Mouse (Mus musculus): ENCODE measurements around the gene Pla2g3.

Pla2g3 gene

DNA sequence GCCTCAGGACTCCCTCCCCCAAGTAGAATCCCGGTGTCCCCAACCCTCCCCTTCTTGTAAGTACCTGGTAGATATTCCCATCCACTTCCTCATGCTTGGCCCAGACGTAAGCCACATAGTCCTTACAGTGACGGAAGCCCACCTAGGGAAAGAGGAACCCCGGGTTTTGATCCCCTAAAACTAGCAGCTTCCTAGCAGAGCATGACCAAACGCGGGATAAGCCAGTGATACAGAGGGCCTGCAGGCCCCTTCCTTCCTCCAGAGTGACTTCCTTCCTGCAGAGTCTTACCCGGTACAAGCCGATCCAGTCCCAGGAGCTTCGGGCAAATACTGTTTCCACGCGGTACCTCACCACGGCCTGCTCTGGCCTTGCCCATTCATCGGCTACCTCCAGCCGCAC, 7.4 kb downstream of the Pla2g3 start:
- DNase-seq, result no peak

DNA sequence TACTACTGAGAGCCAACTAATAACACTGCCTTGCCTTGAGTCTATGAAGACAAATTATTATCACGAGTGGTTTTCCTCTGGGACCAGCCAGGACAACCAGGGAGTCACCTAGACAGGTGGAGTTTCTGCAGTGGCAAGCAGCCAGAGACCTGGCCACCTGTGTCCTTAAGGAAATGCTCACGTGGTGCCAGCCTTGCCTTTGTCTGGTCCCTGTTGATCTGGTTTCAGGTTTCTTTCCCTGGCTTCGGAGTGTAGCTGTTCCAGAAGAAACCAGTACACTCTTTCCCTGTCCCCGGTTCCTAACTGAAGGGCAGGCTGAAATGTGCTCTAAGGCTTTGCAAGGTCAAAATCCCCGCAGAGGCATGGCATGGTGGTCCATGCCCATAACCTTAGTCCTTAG, 8.7 kb downstream of the Pla2g3 start:
- peak; percentile 42 for DNase-seq

DNA sequence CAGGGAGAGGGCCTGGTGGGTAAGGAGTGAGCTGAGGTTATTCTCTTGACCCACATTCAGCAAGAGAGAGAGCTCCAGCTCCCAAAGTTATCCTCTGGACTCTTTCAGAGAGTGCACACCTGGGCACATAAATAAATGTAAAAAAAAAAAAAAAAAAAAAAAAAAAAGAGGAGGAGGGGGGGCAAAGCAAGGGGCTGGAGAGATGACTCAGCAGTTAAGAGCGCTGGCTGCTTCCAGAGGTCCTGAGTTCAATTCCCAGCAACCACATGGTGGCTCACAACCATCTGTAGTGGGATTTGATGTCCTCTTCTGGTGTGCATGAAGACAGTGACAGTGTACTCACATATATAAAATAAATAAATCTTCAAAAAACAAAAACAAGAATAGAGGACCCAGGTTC, 9.2 kb downstream of the Pla2g3 start:
- no peak for DNase-seq

DNA sequence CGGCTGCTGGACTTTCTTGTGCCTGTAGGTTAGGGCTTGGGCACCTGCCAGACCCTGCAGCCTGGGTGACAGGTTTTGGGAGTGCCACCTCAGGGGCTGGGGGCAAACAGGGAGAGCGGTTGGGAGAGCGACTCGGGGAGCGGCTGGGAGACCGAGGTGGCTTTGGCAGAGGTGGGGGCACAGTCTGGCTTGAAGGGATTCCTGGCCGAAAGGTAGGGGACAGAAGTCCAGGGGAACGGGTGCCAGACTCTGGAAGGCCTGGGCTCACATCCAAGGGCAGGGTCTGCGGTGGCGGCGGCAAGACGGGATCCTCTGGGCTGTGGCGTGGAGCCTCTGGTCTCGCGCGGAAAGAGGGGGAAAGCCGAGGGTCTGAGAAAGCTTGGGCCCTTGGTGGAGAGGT, 14.0 kb downstream of the Pla2g3 start:
- DNase-seq, result peak; percentile 70

DNA sequence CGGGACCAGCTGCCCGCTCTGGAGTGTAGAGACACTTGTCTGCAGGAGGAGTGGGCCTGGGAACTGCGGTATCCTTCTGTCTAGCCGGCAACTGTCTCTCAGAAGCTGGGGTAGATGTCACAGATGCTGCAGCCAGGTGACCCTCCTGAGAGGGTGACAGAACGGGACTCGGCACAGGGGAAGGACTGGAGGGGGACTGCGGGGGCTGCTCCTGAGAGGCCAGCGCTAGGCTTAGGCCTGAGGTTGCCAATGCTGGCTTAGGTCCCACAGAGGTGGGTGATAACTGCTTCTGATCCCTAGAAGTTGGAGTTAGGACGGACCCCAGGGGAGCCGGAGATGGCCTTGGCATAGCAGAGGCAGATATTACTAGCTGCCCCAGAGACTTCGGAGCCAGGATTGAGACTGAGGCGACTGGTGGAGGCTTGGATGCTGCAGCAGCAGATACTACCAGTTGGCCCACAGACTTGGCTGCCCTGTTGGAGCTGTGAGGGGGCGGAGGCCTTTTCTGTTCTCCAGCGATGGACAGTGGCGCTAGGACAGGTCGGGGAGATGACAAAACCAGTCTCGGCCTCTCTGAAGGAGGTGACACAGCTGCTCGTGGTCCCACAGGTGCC, 14.5 kb downstream of the Pla2g3 start:
- peak; percentile 74 for DNase-seq

DNA sequence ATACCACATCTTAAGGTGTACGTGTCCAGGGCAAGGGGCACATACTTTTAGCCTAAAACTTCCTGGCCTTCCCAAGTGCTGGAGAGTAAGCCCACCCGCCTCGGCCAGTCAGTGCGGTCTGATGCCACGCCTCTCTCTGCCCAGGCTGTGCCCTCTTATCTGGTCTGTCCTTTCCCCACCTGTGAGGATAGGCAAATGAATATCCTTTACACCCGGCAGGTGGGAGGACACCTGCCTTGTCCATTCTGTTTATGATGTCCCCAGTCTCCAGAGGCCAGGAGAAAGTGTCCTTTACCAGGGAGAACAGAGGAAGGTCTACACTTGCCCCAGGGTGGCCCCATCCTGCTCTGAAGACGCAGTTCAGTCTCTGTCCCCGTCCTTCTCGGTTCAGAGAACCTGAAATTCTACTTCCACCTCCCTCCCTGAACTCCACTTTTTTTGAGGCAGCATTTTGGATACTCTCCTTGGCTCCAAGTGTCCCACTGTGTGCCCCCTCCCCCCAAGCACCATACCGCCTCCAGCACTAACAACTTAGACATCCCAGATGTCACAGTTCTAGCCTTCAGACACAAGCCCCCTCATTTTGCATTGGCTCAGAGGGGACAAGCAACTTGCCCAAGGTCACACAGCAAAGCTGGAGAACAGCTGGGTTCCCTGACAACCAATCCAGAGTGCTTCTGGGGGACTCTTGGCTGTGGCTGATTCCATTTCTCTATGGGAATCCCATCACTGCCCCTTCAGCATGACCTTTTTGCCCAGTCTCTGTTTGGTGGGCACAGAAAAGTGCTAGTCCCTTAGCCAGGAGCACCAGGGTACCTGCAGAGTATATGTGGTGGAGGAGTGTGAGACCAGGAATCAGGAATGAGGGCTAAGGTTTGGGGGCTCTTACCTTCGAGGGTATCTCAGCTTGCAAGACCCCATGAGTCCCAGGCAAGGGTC, 15.9 kb downstream of the Pla2g3 start:
- DNase-seq, result peak; percentile 58

DNA sequence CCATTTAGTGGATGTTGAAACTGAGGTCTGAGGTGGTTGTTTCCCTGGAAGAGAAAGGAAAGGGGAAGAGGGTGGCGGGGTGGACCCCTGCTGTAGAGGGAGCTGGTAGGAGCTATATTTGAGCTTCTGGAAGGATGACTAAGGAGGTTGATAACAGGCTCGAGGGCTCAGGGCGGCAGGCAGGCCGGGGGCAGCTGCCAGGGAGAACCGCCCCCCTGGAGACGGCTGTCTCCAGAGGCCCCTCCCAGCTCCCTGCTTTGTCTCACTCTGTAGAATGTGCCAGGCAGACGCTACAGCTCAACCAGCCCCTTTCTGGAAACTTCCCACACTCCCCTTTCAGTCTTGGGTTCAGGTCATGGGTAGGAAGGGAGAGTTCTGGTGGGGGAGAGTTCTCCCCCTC, 20.1 kb downstream of the Pla2g3 start:
- DNase-seq, result no peak

DNA sequence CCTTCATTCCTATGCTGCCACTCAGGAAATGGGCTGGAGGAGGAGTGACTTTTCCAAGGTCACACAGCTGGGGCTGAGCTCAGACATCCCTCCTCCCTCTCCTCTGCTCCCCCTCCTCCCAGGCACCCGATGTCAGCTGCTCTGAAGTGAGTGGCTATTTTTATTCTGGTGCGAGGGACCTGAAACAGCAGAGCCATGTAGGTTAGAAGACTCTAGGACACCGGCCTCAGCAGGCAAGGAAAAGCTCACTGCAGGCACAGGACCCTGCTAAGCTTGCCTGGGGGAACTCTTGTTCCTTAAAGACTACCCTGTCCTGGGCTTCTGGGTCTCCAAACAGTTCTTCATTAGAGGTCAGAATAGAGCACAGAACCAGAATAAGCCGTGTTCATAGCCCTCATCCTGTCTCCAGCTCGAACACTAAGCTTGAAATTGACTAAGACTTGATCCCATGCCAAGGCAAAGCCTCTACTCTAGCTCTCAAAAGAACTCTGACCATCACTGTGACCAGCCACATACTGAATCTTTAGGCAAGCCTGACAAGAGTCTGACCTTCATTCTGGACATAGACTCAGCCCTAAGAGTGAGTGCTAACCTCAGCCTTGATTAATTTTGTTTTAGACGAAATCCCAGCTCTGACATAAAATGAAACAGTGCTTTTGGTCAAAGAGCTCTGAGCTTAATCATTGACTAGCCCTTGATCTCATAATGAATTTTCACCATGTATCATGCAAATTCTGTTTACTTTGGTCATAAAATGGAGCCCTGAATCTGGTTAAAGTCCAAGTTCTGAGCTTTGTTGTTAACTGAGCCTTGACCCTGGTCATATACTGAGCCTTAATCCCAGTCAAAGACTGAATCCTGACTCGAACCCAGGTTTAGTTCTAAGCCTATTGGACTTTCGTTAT, 21.3 kb downstream of the Pla2g3 start:
- no peak for DNase-seq

DNA sequence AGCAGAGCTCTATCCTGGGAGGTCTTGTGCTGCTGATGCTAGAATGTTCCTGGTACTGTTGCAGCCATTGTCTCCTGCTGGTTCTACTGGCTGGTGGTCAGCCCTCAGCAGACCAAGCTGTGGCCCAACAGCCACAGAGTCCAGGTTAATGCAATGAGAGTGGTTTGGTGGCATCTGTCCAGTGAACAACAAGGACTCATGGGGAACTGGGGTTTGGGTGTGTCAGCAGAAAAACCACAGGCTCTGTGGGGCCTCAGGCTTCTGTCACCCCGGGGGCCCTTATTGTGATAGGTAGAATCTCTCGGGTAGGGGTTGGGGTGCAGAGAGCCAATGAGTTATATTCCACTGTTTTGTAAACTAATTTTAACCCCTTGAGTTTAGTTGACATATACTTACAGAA, 22.2 kb downstream of the Pla2g3 start:
- no peak for DNase-seq

DNA sequence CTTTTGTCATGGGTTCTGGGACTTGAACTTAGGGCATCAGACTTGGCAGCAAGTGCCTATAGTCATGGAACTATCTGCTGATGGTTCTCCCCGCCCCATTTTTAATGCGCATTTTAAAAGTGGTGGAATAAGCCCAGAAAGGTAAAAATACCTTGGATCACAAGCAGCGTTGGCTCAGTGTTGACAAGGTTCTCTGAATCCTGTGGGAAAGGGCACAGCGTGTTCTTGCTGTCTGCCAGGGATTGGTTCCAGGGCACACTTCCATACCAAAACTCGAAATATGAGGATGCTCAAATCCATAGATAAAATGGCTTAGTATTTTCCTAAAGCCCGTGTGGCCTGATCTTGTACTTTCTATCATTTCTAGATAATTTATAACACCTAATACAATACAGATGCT, 25.2 kb downstream of the Pla2g3 start:
- DNase-seq, result peak; percentile 74

DNA sequence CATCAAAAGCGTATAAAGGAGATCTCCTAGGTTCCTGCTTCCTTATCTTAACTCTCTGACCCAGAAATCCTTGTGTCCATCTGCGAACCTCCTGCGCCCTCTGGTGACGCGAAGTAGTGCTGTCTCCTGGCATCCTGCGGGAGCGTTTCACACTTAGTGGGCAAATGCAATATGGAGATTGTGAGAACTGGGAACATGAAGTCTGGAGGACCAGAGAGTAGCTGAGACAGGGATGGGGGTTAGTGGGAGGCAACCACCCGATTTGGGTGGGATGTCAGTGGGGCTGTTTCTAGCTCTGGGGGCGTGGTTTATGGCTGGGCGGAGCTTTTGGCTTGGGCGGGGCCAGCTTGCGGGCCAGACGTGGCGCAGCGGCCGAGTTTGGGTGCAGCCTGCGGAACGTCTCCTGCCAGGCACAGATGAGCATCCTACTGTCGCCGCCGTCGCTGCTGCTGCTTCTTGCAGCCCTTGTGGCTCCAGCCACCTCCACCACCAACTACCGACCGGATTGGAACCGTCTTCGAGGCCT, 26.5 kb downstream of the Pla2g3 start, which contains the start of gene Selenom:
TSS of gene Selenom (plus strand) at position 156 of the 526 bp plus-strand sequence.
- peak; percentile 95 for DNase-seq

DNA sequence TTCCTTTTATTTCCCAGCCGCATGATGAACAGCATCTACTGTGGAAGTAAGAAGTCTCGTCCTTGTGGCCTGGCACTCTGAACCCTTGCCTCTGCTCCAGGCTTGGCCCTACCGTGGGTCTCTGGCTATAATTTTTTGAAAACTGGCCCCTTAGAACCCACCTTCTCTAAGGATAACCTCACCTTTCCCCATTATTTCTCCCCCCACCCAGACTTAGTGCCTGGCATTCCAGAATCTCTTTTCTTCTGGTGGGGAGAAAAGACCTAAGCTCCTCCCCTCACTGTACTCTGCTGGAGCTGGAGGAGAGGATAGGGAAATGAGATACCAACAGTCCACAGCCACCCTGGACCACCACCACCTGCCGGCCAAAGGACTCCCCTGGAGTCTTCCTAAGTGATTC, 27.1 kb downstream of the Pla2g3 start:
- DNase-seq, result peak; percentile 61

DNA sequence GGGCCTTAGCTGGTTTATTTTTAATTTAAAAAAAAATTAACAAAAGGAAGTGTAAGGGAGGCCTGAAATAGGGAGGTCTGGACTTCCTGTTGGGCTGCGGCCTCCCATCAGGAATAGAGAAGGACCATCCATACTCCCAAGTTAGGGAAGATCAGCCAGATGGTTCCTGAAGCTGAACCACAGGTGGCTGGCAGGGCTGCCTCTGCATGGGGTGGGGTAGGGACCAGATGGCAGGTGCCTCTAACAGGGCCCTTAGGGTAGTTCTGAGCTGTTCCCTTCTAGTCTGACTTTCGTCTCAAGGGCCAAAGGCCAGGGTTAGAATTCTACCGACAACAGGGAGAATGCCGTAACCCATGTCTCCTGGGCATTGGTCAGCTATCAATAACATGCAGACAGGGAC, 27.6 kb downstream of the Pla2g3 start:
- peak; percentile 94 for DNase-seq

DNA sequence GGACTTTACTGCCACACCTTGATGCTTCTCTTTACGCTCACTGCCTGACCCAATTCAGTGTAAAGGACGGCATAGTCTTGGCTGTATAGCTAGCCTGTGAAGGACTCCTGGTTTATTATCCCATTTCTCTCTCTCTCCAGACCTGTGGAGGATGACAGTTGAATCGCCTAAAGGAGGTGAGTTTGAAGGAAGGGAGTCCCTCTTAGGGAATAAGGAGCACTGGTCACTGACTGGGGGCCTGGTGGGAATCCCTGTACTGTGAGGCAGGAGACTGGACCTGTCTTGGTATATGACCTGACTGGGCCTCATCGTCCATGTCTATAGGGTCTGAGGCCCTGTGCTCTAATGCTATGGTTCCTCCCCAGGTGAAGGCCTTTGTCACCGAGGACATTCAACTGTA, 28.0 kb downstream of the Pla2g3 start:
- peak; percentile 55 for DNase-seq

DNA sequence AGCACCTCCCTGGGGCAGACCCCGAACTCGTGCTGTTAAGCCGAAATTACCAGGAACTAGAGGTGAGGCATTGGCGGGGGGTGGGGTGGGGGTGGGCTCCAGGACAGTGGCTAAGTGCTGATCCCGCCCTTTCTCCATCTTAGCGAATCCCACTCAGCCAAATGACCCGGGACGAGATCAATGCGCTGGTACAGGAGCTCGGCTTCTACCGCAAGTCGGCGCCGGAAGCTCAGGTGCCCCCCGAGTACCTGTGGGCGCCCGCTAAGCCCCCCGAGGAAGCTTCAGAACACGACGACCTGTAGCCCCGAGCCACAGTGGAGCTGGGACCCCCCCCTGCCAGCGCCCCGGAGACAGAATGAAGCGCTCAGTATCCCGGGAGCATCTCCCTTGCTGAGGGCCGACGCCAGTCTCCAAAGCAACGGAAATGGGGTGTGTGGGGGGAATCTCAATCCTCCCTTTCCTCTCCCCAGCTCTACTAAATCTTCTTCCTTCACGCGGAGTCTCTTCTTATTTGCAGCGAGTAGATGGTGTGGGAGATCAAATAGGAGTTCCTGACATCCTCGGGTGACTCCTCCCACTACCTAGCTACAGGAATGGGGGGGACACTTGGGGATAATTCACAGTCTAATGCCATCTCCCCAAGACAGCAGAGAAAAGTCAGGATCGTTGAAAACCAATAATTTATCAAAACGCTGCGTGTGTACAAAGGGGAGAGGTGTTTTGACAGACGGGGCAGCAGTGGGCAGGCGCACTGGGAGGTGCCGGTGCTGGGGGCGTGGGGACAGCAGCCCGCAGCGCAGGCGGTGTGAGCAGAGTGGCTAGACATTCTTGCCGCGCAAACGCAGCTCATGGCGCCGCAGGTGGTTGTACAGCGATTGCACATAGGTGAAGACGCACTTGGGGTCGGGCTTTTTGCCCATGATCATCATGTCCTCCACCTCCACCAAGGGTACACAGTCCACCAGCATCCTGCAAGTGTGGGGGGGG, 29.1 kb downstream of the Pla2g3 start:
- DNase-seq, result peak; percentile 76

DNA sequence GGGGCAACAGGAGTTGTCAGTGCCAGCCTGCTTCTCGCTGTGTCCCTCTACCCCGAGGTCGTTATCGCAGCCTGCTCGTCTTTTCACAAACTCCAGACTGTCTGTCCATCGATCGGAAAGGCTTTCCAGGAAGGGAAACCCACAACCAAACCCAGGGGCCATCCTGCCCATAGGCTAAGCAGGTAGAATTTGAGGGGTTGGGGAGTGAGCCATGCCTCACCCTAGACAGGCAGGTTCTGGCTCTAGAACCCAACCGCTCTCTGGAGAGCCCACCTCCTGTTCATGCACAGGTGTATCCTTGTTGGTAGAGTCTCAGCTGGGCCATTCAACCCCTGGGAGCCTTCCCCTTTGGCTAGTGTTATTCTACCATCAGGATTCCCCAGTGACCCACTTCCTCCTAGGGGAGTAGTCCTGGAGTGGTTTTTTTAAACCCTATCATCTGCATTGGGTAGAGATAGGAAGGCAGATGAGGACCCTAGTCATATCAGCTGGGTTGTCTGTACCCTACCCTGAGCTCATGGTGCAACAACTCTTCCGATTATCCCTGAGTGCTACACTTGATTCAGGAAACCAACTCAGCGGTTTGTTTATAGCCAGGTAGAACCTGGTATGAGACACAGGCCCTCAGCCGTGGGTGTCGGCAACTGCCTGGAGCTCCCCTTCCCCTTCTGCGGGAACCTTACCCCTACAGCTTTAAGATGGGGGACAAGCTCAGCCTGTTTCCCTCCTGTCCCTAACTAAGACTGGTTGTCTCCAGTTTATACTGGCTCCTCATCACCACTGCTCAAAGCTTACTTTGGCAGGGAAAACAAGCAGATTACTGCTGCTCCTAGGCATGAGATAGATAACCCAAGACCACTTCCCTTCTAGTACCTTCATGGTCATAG, 30.0 kb downstream of the Pla2g3 start:
- no peak for DNase-seq

DNA sequence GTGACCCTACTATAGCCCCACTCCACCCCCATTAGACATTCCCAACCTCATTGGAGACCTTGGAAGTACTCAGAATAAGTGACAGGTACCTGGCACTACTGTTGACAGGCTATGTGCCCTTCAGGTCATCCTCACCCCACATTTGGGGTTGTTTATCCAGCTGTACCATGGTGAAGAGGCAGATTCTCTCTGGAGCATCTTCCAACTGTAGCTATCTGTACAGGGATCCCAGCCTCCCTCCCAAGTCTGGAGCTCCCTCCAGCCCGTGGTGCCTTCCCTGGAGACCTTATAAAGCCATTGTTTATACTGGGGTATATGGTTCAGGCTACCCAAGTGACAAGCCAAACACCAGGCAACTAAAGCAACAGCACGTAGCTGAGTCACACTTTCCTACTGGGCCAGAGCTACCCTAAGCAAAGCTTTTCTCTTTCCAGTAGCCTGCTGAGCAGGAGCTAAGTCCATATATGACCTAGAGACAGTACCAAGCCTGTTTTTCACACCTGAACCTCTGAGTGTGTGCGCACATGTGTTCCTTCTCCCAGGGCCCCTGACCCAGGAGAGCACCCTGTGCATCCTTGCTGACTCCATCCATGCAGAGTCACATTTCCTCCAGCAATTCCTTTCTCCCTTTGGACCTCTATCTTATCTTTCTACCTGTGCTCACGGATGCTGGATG, 31.1 kb downstream of the Pla2g3 start:
- no peak for DNase-seq

DNA sequence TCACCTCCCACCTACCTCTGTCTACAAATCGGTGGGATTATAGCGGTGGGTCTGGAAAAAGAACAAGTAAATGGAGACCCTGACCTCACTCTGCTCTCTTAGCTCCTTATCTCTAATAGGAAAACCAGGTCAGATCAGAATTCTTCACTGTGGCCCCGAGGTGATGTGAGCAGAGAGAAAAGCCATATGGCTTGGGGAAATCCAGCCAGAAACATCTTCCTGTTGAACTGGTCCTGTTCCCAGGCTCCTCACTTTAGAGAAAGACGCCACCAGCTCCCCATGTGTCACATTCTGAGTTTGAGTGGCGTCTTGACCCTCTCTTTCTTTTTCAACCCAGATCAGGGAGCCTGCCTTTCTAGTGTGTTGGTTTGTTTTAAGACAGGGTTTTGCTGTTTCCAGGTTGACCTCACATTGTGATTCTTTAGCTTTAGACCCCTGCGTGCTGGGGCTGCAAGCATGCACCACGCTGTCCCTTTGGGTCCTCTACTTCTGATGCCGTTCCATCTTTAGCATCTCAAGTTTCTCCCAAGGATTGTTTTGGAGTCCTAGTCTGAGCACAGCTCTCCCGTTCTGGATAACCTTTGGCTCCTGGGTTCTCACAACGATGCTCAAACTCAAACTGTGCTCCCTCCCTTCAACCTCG, 31.8 kb downstream of the Pla2g3 start:
- DNase-seq, result peak; percentile 76

DNA sequence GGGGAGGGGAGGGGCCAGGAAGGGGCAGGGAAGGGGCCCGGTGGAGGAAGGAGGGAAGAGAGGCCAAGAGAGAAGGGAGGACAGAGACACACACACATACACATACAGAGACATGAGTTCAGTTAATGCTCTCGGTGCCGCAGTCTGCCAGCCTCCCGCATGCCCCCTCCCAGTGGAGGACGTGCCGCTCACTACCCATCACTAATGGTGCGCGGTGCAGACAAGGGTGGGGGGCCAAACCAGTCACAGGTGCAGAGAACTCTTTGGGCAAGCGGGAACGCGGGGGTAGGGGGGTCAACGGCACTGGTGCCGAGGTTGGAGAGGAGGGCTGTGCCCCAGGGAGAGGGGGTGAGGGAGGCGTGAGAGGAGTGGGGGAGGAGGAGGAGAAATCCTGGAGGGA, 32.8 kb downstream of the Pla2g3 start:
- DNase-seq, result peak; percentile 69

Data from cerebellum, adult 11-12 months (tissue).